Mouse (Mus musculus) left cerebral cortex, adult 6 months (tissue): ENCODE data around the gene Rab36. TPM values are rescaled to one million over a fixed set of nuclear protein-coding genes. Genes with fewer than 3 reads are reported as not detected.

Source experiments
- long read RNA-seq, 2 experiments: library from polyadenylated mRNA; unstranded; transcript quantifications; one replicate each; pipeline ENCODE4 v2.0.0; 2019 to 2020
- polyA plus RNA-seq: library from polyadenylated mRNA; unstranded; fragments of <200 nt; fragmentation: Nextera tagmentation; gene quantifications from 2 replicates; pipeline ENCODE4 v1.2.3, GENCODE M21; 2021

Rab36 gene
- polyA plus RNA-seq = 15.3 and 16.6 TPM in 2 replicates
- long read RNA-seq, experiment 1, transcript Rab36-209 (11 exons, 2,620 nt) = major isoform, 16 of 80 reads
- long read RNA-seq, experiment 1, partial matches to known transcripts = 12 of 80 reads
- long read RNA-seq, experiment 1, other reads (novel, unspliced or antisense) = 51 of 80 reads
- long read RNA-seq, experiment 2, partial matches to known transcripts = 0 of 16 reads
- long read RNA-seq, experiment 2, other reads (novel, unspliced or antisense) = 15 of 16 reads

GRCm38 (mm10) chr10:75036883-75037379 lies at the start of gene Rab36:
TSS of gene Rab36 (plus strand) at chr10:75037058.

GRCm38 (mm10) chr10:75032395-75032794 lies 4.5 kb upstream of the Rab36 start, which contains the start of gene Rsph14:
TSS of gene Rsph14 (minus strand) at chr10:75032586.

GRCm38 (mm10) chr10:75060217-75060842 lies 23.5 kb downstream of the Rab36 start, which contains the start of gene Bcr:
TSS of gene Bcr (plus strand) at chr10:75060592.

Other genes starting within 250 kb of the Rab36 start
- gene Gnaz, start 69.9 kb upstream of the Rab36 start, polyA plus RNA-seq = 36.3 and 52.3 TPM in 2 replicates
- gene Rsph14, start 4.5 kb upstream of the Rab36 start, polyA plus RNA-seq = 0.26 and 0.45 TPM in 2 replicates
- gene Bcr, start 23.5 kb downstream of the Rab36 start, polyA plus RNA-seq = 8.5 and 10.8 TPM in 2 replicates
- 13.4 and 14.0 TPM in 2 replicates for gene Specc1l, start 175.0 kb downstream of the Rab36 start, polyA plus RNA-seq